In genomic region chr2:50656351-50656750, GRCm38 (mm10) we compare ENCODE assay signal across 16 mouse cellular contexts.
A peak's percentile ranks its signal among the peaks of the same experiment; 100 is the strongest.
DNase-seq lines count a peak whose midpoint lies in the region; ATAC-seq lines count a peak whose summit lies in the region.
"Had no signal": no experiment of that assay in that cellular context is flagged by ENCODE, and none has a peak within 500 bp of the region (broad histone marks: within the 10 kb centered on the region; RNA-seq: fewer than 3 reads in every experiment).

No protein-coding gene starts in this region.

- ATAC-seq in cerebellum, adult (ENCODE audit: insufficient number of reproducible peaks, low FRiP score, low TSS enrichment): no peak
- ATAC-seq: CD4-positive, CD25-positive, alpha-beta regulatory T cell, adult 4 months; forebrain, embryonic 14.5 days; forebrain, embryonic 16.5 days had no signal

- DNase-seq in cerebellum, adult 11-12 months: peak; percentile 36
- no peak for DNase-seq in cerebellum, adult 8-10 months
- peak; percentile 42 for DNase-seq in cerebellum, adult 9-10 months
- DNase-seq in cerebellum, adult 9-11 months: peak; percentile 21
- peak; percentile 55 to 57 for DNase-seq in cerebellum, postnatal 14 days
- no peak for DNase-seq in heart, adult 8-10 months (ENCODE audit: low spot score)
- DNase-seq in ovary, postnatal 10 days (ENCODE audit: low spot score): no peak
- DNase-seq: adrenal gland, adult 2 months; adrenal gland, postnatal 10 days; adrenal gland, postnatal 25 days; B cell, adult 2 months; embryo, embryonic 11 days had no signal

Comparison
In these comparisons a context has a peak if more than half of its experiments do, and no peak if none do; other contexts are left out.
1. DNase-seq: peak in cerebellum, adult 11-12 months (single experiment), cerebellum, adult 9-10 months (single experiment), cerebellum, adult 9-11 months (single experiment) and cerebellum, postnatal 14 days (2 of 2); none in cerebellum, adult 8-10 months (single experiment), heart, adult 8-10 months (single experiment) and ovary, postnatal 10 days (single experiment).